Mouse (Mus musculus) stomach, embryonic 16.5 days (tissue): ENCODE measurements around the gene Bcl6b. TPM values are rescaled to one million over a fixed set of nuclear protein-coding genes. Genes with fewer than 3 reads are reported as not detected.

Source experiments
- ATAC-seq: fragments of 200-750 bp; cut with Nextera tagmentation; 2 replicates; pipeline ENCODE4 v1.8.0; 2017; ENCODE audit warnings: moderate number of reproducible peaks, moderate TSS enrichment; ENCODE audit not compliant: insufficient read depth, low FRiP score
- H3K27ac ChIP-seq: fragments of 300-500 bp; sonication (generic); 2 replicates; pipeline ENCODE4 v1.5.1; 2014; ENCODE audit warnings: low read length
- H3K27me3 ChIP-seq: fragments of 300-500 bp; sonication (generic); 2 replicates; pipeline ENCODE4 v1.6.1; 2014; ENCODE audit warnings: low read length, control low read depth, mixed read lengths; ENCODE audit not compliant: control insufficient read depth, insufficient read depth
- H3K36me3 ChIP-seq: fragments of 300-500 bp; sonication (generic); 2 replicates; pipeline ENCODE4 v1.6.1; 2014; ENCODE audit warnings: low read length; ENCODE audit not compliant: control insufficient read depth, insufficient read depth
- H3K4me1 ChIP-seq: fragments of 300-500 bp; sonication (generic); 2 replicates; pipeline ENCODE4 v1.6.1; 2014; ENCODE audit warnings: low read length, control low read depth, mixed read lengths; ENCODE audit not compliant: control insufficient read depth, insufficient read depth
- H3K4me2 ChIP-seq: fragments of 300-500 bp; sonication (generic); 2 replicates; pipeline ENCODE4 v1.6.1; 2014; ENCODE audit warnings: low read depth, low read length, mixed read lengths
- H3K4me3 ChIP-seq: fragments of 300-500 bp; sonication (generic); replicated peaks from 2 replicates; pipeline ENCODE4 v1.5.1; 2014; ENCODE audit warnings: mild to moderate bottlenecking, low read length
- H3K9ac ChIP-seq: fragments of 300-500 bp; sonication (generic); 2 replicates; pipeline ENCODE4 v1.6.1; 2014; ENCODE audit warnings: low read length
- H3K9me3 ChIP-seq: fragments of 300-500 bp; sonication (generic); replicated peaks from 2 replicates; pipeline ENCODE4 v1.6.1; 2016; ENCODE audit warnings: low read length, control low read depth; ENCODE audit not compliant: control insufficient read depth
- WGBS: fragments of 180-500 bp; shearing (Covaris S2); extraction: QIAGEN DNeasy Blood & Tissue Kit; methylation state at CpG from one replicate; pipeline ENCODE4 v1.1.7; 2014; 5-methylcytosine and 5-hydroxymethylcytosine counted together
- polyA plus RNA-seq: library from polyadenylated mRNA; unstranded; fragments of >200 nt; fragmentation: Nextera tagmentation; extraction: Ambion mirVana; gene quantifications from 2 replicates; pipeline ENCODE4 v1.2.1, GENCODE M21; 2015

The Bcl6b gene
- polyA plus RNA-seq, 1 experiment from 2014 or later: 13.9 TPM

DNA sequence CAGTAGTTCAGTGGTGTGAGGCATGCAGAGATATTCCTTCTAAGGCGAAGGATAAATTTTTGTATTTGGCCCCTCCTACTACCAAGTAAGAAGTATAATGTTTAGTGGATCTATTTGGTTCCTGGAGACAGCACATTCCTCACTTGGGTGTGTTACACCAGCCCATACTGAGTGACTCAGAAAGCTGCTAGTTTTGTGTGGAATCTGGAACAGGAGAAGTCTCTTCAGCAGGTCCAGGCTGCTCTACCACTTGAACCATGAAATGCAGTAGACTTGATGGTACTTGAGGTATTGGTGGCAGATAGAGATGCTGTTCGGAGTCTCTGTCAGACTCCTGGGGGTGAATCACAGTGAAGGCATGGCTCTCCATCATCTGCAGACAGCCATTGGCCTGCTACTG is 18.9 kb downstream of the Bcl6b start:
- WGBS: 69% methylated on average over 2 of the region's 2 CpGs
- no peak overlapping the region for H3K4me2 ChIP-seq
- no peaks in the 10 kb centered on the region for H3K9me3 ChIP-seq
- H3K4me3 ChIP-seq: no peak overlapping the region
- no peak for ATAC-seq
- H3K36me3 ChIP-seq: no peaks in the 10 kb centered on the region
- peaks cover 28% of the 10 kb centered on the region for H3K27me3 ChIP-seq
- peaks cover 3% of the 10 kb centered on the region; the same call in 1 of the 2 replicates for H3K4me1 ChIP-seq
- no peak overlapping the region; the same call in 1 of the 2 replicates for H3K27ac ChIP-seq
- H3K9ac ChIP-seq: no peak overlapping the region

DNA sequence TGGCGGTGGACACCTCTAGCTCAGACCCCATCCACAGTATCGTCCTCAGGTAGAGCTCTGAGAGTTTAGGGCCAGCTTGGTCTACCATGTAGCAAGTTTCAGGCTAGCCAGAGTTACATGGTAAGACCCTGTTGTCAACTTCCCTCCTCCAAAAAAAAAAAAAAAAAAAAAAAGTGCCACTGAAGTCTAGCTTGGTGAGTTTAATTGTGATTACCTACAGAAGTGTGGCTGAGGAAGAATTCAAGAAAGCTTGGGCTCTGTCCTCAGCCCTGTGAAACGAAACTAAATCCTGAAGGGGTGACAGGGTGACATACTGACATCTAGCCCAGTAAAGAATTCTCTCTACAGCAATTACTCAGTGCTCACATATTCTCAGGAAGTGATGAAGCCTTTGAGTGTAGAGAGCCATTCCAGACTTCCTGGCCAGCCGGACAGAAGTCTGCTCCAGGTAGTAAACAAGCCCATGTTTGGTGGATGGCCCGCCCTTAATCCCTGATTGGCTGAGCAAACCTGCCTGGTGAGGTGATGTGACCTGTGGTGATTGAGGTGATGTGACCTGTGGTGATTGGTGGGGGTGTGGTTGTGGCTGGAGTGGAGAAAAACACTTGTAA is 20.7 kb downstream of the Bcl6b start:
- H3K9ac ChIP-seq: no peak overlapping the region
- WGBS: 67% methylated on average over 5 of the region's 5 CpGs
- no peak overlapping the region for H3K4me3 ChIP-seq
- no peaks in the 10 kb centered on the region for H3K36me3 ChIP-seq
- H3K4me1 ChIP-seq: peaks cover 3% of the 10 kb centered on the region; the same call in 1 of the 2 replicates
- H3K4me2 ChIP-seq: no peak overlapping the region
- no peaks in the 10 kb centered on the region for H3K9me3 ChIP-seq
- peaks cover 10% of the 10 kb centered on the region; the same call in 1 of the 2 replicates for H3K27me3 ChIP-seq
- ATAC-seq: no peak
- H3K27ac ChIP-seq: no peak overlapping the region

DNA sequence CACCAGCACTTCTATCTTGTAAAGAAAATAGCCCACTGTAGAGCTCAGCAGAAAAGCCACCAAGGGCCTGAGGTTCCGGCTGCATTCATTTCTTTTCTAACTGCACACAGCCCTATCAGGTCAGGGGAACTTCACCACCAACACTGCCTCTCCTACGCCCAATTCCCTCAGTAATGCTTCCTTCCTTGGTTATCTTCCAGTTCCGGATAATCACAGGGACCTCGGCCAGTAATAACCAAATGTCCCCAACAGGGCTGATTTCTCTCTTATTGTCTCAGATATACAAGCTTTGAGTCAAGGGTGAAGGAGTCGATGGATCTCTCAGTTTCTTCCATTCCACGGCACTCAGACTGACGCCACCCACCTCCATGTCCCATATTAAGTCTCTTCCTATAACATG is 22.3 kb downstream of the Bcl6b start:
- no peaks in the 10 kb centered on the region for H3K36me3 ChIP-seq
- H3K27me3 ChIP-seq: no peaks in the 10 kb centered on the region
- no peaks in the 10 kb centered on the region for H3K9me3 ChIP-seq
- H3K4me2 ChIP-seq: no peak overlapping the region
- no peak for ATAC-seq
- no peaks in the 10 kb centered on the region for H3K4me1 ChIP-seq
- H3K4me3 ChIP-seq: no peak overlapping the region
- WGBS: 76% methylated on average over 7 of the region's 7 CpGs
- no peak overlapping the region for H3K27ac ChIP-seq
- H3K9ac ChIP-seq: no peak overlapping the region

DNA sequence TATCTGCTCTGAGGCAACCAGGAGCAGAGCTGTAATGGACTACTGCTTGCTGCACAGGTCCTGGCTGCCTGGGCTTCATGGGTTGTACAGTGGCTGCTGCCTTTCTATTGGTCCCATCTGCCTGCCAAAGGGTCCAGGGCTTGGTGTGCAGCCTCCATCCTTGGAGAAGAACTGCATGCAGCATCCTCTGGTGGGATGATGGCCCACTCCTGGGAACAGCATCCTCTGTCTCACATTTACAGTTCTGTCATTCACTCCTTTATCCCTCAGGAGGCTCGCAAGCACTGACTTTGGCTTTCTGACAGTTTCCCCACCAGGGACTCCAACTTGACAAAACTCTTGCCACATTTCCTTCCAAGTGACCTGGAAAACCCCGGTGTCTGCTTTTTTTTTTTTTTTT is 22.8 kb downstream of the Bcl6b start:
- Histone ChIP-seq H3K4me2 (no peak overlapping the region), H3K27ac (no peak overlapping the region), H3K9ac (no peak overlapping the region), H3K9me3 (no peaks in the 10 kb centered on the region), H3K27me3 (no peaks in the 10 kb centered on the region), H3K4me1 (no peaks in the 10 kb centered on the region), H3K36me3 (no peaks in the 10 kb centered on the region), H3K4me3 (no peak overlapping the region)
- WGBS: 75% methylated on average over 2 of the region's 2 CpGs
- no peak for ATAC-seq

DNA sequence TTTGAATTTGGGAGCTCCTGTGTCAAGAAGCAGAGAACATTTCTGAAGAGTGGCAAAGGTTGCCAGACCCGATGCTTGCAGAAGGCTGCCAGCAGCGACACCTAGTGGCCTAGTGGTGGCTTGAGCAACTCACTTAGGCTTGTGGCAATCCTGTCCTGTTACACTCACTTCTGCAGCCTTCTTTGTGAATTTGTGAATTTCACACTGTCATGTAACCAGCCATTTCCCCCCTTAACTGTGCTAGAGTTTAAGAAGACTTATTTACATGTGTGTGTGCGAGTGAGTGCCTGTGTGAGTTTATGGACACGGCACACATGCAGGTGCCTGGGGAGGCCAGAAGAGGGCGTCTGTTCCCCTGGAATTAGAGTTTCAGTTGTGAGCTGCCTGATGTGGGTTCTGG is 27.9 kb downstream of the Bcl6b start:
- H3K4me2 ChIP-seq: no peak overlapping the region
- no peak overlapping the region for H3K9ac ChIP-seq
- no peaks in the 10 kb centered on the region for H3K36me3 ChIP-seq
- no peaks in the 10 kb centered on the region for H3K9me3 ChIP-seq
- 0 out of 2 replicates have a peak, but pooled peaks cover 2% of the 10 kb centered on the region for H3K4me1 ChIP-seq
- WGBS: 38% methylated on average over 5 of the region's 5 CpGs
- H3K4me3 ChIP-seq: no peak overlapping the region
- ATAC-seq: peak; percentile 58; the same call in 1 of the 2 replicates
- no peak overlapping the region for H3K27ac ChIP-seq
- H3K27me3 ChIP-seq: no peaks in the 10 kb centered on the region

DNA sequence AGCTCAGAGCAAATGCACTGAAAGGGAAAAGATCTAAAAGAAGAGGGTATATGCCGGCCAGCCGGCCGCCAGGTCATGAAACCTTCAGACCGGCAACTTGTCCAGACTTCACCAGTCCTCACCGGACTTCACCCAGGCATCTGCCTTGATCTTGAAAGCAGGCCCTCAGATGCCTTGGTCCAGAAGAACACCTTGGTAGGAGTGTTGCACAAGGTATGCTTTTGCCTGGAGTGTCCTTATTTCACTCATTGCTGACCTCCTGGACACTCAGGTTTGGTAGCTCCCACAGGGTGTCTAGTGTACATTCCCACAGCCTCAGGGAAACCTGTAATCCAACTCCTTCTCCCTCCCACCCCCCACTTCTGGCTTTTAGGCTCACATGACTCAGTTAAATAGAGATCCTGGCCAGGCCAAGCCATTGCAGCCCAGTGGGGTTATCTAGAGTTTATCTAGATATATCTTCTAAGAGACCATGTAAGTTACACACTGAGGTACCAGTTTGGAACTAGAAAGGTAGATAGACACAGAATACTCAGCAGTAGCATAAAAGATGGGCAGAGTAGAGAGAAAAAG is 29.5 kb downstream of the Bcl6b start:
- Histone ChIP-seq H3K36me3 (no peaks in the 10 kb centered on the region), H3K4me1 (0 out of 2 replicates have a peak, but pooled peaks cover 2% of the 10 kb centered on the region), H3K4me2 (no peak overlapping the region), H3K9ac (no peak overlapping the region), H3K27ac (0 out of 2 replicates have a peak overlapping the region, but pooled peaks have one; percentile 41), H3K4me3 (no peak overlapping the region), H3K9me3 (no peaks in the 10 kb centered on the region), H3K27me3 (no peaks in the 10 kb centered on the region)
- ATAC-seq: no peak
- 88% methylated on average over 5 of the region's 5 CpGs for WGBS

DNA sequence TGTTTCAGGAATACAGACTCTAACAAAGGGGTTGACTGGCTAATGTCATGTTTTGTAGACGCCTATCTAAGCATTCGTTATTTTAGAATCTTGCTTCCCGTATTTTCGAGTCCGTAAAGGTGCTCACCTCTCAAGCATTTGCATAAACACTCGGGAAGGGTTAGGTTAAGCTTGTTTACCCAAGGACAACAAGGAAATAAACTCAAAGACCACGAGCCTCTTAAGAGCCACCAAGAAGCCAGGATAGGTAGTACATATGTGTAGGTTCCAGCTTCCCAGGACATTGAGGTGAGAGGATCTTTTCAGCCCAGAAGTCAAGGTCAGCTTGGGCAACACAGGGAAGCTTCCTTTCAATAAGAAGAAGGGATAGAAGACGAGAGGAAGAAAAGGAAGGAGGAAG is 30.5 kb downstream of the Bcl6b start:
- H3K4me3 ChIP-seq: no peak overlapping the region
- ATAC-seq: no peak
- no peaks in the 10 kb centered on the region for H3K9me3 ChIP-seq
- WGBS: 70% methylated on average over 8 of the region's 8 CpGs
- no peak overlapping the region for H3K9ac ChIP-seq
- H3K4me2 ChIP-seq: no peak overlapping the region
- no peak overlapping the region for H3K27ac ChIP-seq
- H3K27me3 ChIP-seq: no peaks in the 10 kb centered on the region
- no peaks in the 10 kb centered on the region for H3K36me3 ChIP-seq
- 0 out of 2 replicates have a peak, but pooled peaks cover 2% of the 10 kb centered on the region for H3K4me1 ChIP-seq

DNA sequence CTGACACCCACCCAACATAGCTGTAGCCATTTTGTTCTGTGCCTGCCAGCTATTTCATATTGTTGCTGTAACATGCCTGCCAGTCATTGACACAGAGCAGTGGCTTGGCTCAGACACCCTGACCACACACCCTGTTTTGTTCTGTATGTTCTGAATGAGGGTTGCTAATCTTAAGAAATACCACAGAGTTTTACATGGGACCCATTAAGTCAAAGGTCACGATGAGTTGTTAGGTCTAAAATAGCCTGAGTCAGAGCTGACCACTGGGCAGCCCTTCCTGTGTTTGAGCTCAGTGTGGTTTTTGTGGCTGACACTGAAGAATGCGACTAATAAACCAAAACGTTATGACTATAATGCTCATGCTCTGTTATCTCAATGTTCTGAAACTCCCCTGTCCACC is 31.3 kb downstream of the Bcl6b start:
- no peaks in the 10 kb centered on the region for H3K27me3 ChIP-seq
- H3K9ac ChIP-seq: no peak overlapping the region
- H3K4me2 ChIP-seq: no peak overlapping the region
- no peaks in the 10 kb centered on the region for H3K9me3 ChIP-seq
- ATAC-seq: no peak
- H3K36me3 ChIP-seq: no peaks in the 10 kb centered on the region
- peak overlapping the region; percentile 52; the same call in 1 of the 2 replicates for H3K27ac ChIP-seq
- H3K4me1 ChIP-seq: peaks cover 8% of the 10 kb centered on the region
- H3K4me3 ChIP-seq: no peak overlapping the region
- WGBS: 66% methylated on average over 3 of the region's 3 CpGs

DNA sequence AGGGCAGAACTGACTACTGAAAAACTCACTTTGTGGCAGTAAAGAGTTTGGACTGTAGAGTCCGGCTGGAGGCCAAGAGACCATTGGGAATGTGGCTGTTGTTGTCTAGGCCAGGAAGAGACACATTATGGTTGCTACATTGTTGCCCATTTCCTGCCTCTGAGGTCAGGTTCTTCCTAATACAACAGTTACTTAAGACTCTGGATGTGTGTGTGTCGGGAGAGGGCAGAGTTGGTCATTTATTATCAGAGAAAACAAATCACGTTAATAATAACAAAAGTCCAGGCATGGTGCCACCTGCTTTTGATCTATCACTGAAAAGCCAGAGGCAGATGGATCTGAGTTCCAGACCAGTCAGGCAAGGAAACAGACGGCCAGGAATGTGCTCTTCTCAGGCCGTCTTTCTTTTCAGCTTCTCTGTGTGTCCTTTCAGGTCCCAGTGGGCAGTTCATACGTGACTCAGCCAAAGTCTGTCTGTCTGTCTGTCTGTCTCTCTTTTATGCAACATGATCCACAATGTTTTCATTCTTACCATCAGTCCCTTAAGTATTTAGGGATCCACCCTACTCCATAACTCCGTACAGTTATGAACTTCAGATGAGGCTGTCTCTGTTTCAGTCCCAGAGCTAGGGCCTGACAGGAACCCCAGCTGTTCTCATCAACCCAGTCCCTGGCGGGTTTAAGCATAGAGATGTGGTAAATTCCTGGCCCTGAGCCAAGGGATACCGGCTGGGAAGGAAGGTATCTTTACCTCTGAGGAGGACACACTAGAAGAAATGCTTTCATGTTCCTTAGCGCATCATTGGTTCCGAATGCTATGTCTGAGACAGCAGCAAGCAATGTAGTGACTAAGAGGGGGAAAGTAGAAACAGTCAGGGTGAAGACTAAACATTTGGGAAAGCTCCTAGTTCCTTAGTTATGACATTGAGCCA is 36.0 kb downstream of the Bcl6b start:
- no peaks in the 10 kb centered on the region for H3K9me3 ChIP-seq
- H3K4me1 ChIP-seq: peaks cover 6% of the 10 kb centered on the region
- H3K36me3 ChIP-seq: no peaks in the 10 kb centered on the region
- no peak overlapping the region for H3K4me3 ChIP-seq
- H3K4me2 ChIP-seq: no peak overlapping the region
- no peaks in the 10 kb centered on the region for H3K27me3 ChIP-seq
- no peak for ATAC-seq
- no peak overlapping the region for H3K9ac ChIP-seq
- WGBS: 34% methylated on average over 11 of the region's 11 CpGs
- H3K27ac ChIP-seq: peak overlapping the region; percentile 38; the same call in 1 of the 2 replicates
